Mouse (Mus musculus): ENCODE data around the gene Sumf1. TPM values are rescaled to one million over a fixed set of nuclear protein-coding genes. Genes with fewer than 3 reads are reported as not detected.

The Sumf1 gene
- polyA plus RNA-seq, 1 experiment from 2014 or later: 23.2 TPM

DNA sequence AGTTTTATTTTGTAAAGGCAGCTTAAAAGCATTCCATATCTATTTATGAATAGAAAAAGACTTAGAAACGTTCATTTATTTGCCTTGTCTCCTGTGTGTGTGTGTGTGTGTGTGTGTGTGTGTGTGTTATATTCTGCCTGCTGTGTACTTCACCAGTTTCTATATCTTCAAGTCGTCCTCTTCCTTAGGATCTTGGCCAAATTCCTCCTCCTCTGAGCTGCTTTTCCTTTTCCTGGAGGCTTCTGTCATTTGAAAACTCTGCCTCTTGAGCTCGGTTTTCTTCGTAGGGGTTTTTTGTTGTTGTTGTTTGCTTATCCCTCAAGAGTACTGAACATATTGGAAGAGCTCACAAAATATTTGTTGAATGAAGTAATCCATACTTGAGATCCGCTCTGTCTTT lies 37.1 kb upstream of the Sumf1 start:
- H3K9me3 ChIP-seq: no peaks in the 10 kb centered on the region
- H3K4me2 ChIP-seq: no peak overlapping the region
- no peak overlapping the region for H3K4me3 ChIP-seq
- H3K27me3 ChIP-seq: no peaks in the 10 kb centered on the region
- peaks cover 14% of the 10 kb centered on the region for H3K4me1 ChIP-seq
- no peak overlapping the region for H3K27ac ChIP-seq
- WGBS: 60% methylated on average over 5 of the region's 5 CpGs
- H3K36me3 ChIP-seq: no peaks in the 10 kb centered on the region
- H3K9ac ChIP-seq: no peak overlapping the region
- ATAC-seq (ENCODE audit: insufficient number of reproducible peaks, insufficient read depth, low FRiP score, low TSS enrichment, low read depth): no peak

DNA sequence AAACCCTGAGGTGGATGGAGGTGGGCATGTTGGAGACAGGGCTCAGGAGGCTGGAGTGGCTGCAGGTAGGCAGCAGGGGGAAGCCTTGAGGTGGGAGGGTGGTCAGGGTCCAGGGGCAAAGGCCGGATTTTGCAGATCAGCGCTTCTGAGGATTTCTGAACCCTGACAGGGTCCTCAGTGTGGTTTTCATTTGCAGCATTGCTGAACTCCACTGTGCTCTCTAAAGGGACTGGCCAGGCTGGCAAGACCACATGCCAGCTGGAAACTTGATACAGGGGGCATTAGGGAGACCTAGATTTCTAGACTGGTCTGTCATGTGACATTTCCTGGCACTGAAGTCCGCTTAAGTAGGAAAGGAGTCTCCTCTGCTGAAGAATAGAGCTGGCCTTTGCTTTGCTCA lies 32.6 kb upstream of the Sumf1 start:
- H3K4me3 ChIP-seq: no peak overlapping the region
- no peaks in the 10 kb centered on the region for H3K27me3 ChIP-seq
- H3K27ac ChIP-seq: no peak overlapping the region
- H3K36me3 ChIP-seq: no peaks in the 10 kb centered on the region
- no peaks in the 10 kb centered on the region for H3K9me3 ChIP-seq
- no peak overlapping the region for H3K4me2 ChIP-seq
- ATAC-seq (ENCODE audit: insufficient number of reproducible peaks, insufficient read depth, low FRiP score, low TSS enrichment, low read depth): no peak
- no peak overlapping the region for H3K9ac ChIP-seq
- peaks cover 24% of the 10 kb centered on the region for H3K4me1 ChIP-seq
- WGBS: 82% methylated on average over 3 of the region's 3 CpGs

- Histone ChIP-seq H3K27me3 (no peaks in the 10 kb centered on the region), H3K27ac (no peak overlapping the region), H3K36me3 (no peaks in the 10 kb centered on the region), H3K4me2 (no peak overlapping the region), H3K4me3 (no peak overlapping the region), H3K9me3 (no peaks in the 10 kb centered on the region), H3K9ac (no peak overlapping the region), H3K4me1 (peaks cover 26% of the 10 kb centered on the region)
- no peak for ATAC-seq (ENCODE audit: insufficient number of reproducible peaks, insufficient read depth, low FRiP score, low TSS enrichment, low read depth)
- WGBS: 90% methylated on average over 8 of the region's 8 CpGs
Measured at GRCm38 (mm10) chr6:108216832-108217231, 31.4 kb upstream of the Sumf1 start.

- WGBS: 56% methylated on average over 5 of the region's 5 CpGs
Measured at GRCm38 (mm10) chr6:108216091-108216490, 30.7 kb upstream of the Sumf1 start.

GRCm38 (mm10) chr6:108214294-108214925 lies 29.0 kb upstream of the Sumf1 start:
- H3K4me3 ChIP-seq: peak overlapping the region; percentile 78
- peak overlapping the region; percentile 75 for H3K9ac ChIP-seq
- H3K27me3 ChIP-seq: no peaks in the 10 kb centered on the region
- H3K4me2 ChIP-seq: peak overlapping the region; percentile 80
- H3K9me3 ChIP-seq: no peaks in the 10 kb centered on the region
- no peaks in the 10 kb centered on the region for H3K36me3 ChIP-seq
- WGBS: 12% methylated on average over 10 of the region's 10 CpGs
- ATAC-seq (ENCODE audit: insufficient number of reproducible peaks, insufficient read depth, low FRiP score, low TSS enrichment, low read depth): no peak
- no peak overlapping the region for H3K27ac ChIP-seq
- peaks cover 41% of the 10 kb centered on the region for H3K4me1 ChIP-seq

More at GRCm38 (mm10) chr6:108216091-108216490, 30.7 kb upstream of the Sumf1 start:
- no peak overlapping the region for H3K9ac ChIP-seq
- H3K27me3 ChIP-seq: no peaks in the 10 kb centered on the region
- H3K4me1 ChIP-seq: peaks cover 33% of the 10 kb centered on the region
- no peaks in the 10 kb centered on the region for H3K36me3 ChIP-seq
- no peak overlapping the region for H3K4me3 ChIP-seq
- H3K4me2 ChIP-seq: no peak overlapping the region
- no peaks in the 10 kb centered on the region for H3K9me3 ChIP-seq
- H3K27ac ChIP-seq: no peak overlapping the region
- no peak for ATAC-seq (ENCODE audit: insufficient number of reproducible peaks, insufficient read depth, low FRiP score, low TSS enrichment, low read depth)

GRCm38 (mm10) chr6:108213481-108214293 lies 28.3 kb upstream of the Sumf1 start:
- WGBS: 1% methylated on average over 28 of the region's 29 CpGs
- peak overlapping the region; percentile 78 for H3K4me3 ChIP-seq
- no peaks in the 10 kb centered on the region for H3K27me3 ChIP-seq
- no peak for ATAC-seq (ENCODE audit: insufficient number of reproducible peaks, insufficient read depth, low FRiP score, low TSS enrichment, low read depth)
- no peaks in the 10 kb centered on the region for H3K9me3 ChIP-seq
- H3K27ac ChIP-seq: no peak overlapping the region; the same call in 1 of the 2 replicates
- peak overlapping the region; percentile 80 for H3K4me2 ChIP-seq
- peak overlapping the region; percentile 75 for H3K9ac ChIP-seq
- H3K36me3 ChIP-seq: no peaks in the 10 kb centered on the region
- H3K4me1 ChIP-seq: peaks cover 41% of the 10 kb centered on the region

DNA sequence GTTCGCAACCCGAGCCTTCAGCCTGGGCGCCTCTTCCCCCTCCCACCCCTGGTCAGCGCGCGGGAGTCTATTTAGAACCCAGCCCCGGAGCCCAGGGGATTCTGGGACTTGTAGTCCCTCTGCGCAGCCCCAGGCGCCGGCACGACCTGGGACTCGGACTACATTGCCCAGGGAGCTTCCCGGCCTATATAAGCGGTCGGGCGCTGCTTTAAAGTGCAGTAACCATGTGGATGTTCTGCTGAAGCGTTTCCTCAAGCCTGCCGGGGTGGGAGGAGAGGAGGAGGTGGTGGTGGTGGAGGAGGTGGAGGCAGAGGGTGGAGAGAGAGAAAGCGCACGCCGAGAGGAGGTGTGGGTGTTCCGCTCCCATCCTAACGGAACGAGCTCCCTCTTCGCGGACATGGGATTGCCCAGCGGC lies 27.5 kb upstream of the Sumf1 start, which contains the start of gene Itpr1:
Gene Itpr1 (plus strand): TSS at position 216 of the 415 bp plus-strand sequence.
- Histone ChIP-seq H3K36me3 (no peaks in the 10 kb centered on the region), H3K4me1 (peaks cover 39% of the 10 kb centered on the region), H3K9ac (peak within 1 kb of the TSS; percentile 75), H3K4me2 (peak within 1 kb of the TSS; percentile 80), H3K27ac (peak within 1 kb of the TSS; percentile 81), H3K27me3 (no peaks in the 10 kb centered on the region), H3K9me3 (no peaks in the 10 kb centered on the region), H3K4me3 (peak within 1 kb of the TSS; percentile 78)
- ATAC-seq (ENCODE audit: insufficient number of reproducible peaks, insufficient read depth, low FRiP score, low TSS enrichment, low read depth): peak; percentile 99
- WGBS: under 1% methylated on average over 27 of the region's 27 CpGs

DNA sequence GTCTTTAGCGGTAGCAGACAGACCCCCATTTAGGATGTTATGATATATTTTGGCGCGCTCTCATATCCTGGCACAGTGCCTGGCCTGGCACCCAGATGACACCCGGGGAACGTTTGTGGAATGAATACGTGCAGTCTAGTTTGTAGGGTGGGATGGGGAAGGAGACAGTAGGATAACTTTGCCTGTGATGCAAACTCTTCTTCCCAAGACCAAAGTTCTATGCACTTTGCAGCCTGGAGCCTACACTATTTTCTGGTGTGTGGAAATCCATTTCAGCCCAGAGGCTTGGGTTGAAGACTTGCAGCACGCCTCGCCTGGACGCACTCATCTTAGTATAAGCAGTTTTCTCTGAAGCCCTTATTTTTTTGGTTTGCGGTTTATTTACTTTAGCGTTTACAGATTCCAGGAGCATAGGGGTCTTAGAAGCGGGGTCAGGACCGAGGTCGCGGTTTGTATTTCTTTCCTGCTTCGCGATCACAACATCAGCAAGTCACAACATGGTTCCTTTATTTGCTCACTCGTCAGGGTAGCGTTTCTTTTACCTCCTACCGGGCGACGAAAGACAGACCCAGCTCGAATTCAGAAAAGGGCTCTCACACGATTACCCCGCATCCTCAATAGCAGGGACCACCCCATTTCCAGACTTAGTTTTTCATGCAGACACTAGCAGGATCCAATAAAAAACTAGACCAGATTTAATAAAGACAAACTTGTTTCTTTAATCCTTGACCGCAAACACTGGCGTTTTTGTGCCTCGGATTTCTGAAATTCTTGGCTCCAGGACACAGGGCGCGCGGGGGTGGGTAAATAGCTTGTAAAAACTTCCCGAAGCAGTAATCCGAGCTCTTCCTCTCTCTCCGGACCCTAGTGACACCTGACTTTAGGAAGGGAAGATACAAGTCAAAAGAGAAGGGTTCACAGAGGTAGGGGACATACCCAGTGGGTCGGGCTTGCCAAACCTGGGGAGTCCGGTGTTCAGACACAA lies 26.8 kb upstream of the Sumf1 start:
- peak overlapping the region; percentile 75 for H3K9ac ChIP-seq
- no peaks in the 10 kb centered on the region for H3K27me3 ChIP-seq
- 5% methylated on average over 36 of the region's 36 CpGs for WGBS
- H3K4me3 ChIP-seq: peak overlapping the region; percentile 78
- ATAC-seq (ENCODE audit: insufficient number of reproducible peaks, insufficient read depth, low FRiP score, low TSS enrichment, low read depth): peak; percentile 18
- peak overlapping the region; percentile 80 for H3K4me2 ChIP-seq
- H3K9me3 ChIP-seq: no peaks in the 10 kb centered on the region
- H3K4me1 ChIP-seq: peaks cover 38% of the 10 kb centered on the region
- no peaks in the 10 kb centered on the region for H3K36me3 ChIP-seq
- H3K27ac ChIP-seq: peak overlapping the region; percentile 81

DNA sequence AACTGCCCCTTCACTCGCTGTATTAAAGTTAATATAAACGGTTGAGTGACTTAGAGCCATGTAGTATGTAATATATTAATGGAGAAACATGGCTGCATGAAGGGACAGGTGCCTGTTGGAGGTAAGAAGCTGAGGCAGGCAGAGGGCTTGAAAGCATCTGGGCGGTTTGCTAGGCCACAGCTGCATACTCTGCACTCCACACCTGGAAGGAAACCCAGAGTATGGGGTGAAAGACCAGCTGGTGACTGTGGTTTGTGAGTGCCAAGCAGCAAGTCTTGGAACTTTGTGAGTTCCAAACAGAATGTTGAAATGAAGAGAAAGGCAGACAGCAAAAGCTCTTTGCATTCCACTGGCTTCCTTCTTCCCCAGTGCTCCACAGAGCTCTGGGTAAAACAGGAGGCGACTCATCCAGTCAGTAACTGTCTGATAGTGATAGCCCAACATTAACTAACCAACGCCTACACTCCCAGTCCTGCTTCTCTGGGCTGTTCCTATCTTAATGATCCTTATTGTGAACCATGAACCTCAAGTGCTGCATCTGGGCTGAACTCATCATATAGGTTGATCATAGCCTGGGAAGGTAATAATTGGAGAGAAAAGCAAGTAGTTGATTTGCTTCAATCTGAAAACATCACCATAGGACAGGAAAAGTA lies 21.7 kb upstream of the Sumf1 start:
- Histone ChIP-seq H3K4me3 (no peak overlapping the region), H3K27ac (no peak overlapping the region), H3K9ac (no peak overlapping the region), H3K4me2 (no peak overlapping the region), H3K36me3 (no peaks in the 10 kb centered on the region), H3K9me3 (no peaks in the 10 kb centered on the region), H3K27me3 (no peaks in the 10 kb centered on the region), H3K4me1 (peaks cover 16% of the 10 kb centered on the region)
- ATAC-seq (ENCODE audit: insufficient number of reproducible peaks, insufficient read depth, low FRiP score, low TSS enrichment, low read depth): no peak
- 82% methylated on average over 5 of the region's 5 CpGs for WGBS

DNA sequence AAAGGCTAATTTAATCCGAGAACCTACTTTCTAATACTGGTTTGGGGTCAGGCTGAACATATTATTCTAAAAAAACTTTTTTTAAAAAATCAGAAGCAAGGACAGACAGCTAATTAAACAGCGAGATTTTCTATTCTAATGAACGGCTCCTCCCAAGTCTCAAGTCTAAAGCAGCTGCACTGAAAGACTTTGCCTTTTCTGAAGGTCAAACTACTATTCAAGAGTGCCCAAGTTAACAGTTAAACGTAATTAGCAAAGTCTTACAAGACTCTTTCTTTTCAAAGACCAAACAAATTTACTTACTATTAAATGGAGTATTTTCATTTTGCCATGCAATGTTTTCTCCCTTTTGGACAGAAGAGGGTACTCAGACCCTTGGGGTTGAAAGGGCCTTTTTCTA lies 20.8 kb upstream of the Sumf1 start:
- ATAC-seq (ENCODE audit: insufficient number of reproducible peaks, insufficient read depth, low FRiP score, low TSS enrichment, low read depth): no peak
- Histone ChIP-seq H3K4me3 (no peak overlapping the region), H3K27ac (no peak overlapping the region), H3K36me3 (no peaks in the 10 kb centered on the region), H3K4me2 (no peak overlapping the region), H3K4me1 (peaks cover 8% of the 10 kb centered on the region; the same call in 1 of the 2 replicates), H3K27me3 (no peaks in the 10 kb centered on the region), H3K9me3 (no peaks in the 10 kb centered on the region), H3K9ac (no peak overlapping the region)
- WGBS: 79% methylated on average over 4 of the region's 4 CpGs

DNA sequence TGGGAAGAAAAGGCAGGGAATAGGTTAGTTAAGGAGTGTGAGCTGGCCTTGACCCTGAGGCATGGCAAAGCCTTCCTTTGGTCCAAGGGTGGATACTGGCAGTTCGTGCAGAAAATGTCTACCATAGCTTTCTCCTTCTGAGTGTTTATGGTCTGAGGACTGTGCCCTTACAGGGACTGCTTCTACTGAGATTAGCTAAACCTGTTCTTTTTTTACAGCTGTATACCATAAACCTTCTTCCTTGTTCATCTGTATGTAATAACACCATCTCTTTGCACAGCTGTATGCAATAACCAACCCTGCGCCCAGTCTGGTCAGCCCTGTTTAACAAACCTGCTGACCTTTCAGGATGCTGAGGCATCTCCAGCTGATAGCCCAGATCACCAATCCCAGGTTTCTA lies 18.9 kb upstream of the Sumf1 start:
- WGBS: 62% methylated on average over 2 of the region's 2 CpGs

More for the DNA sequence above, 18.9 kb upstream of the Sumf1 start:
- Histone ChIP-seq H3K9ac (no peak overlapping the region), H3K27me3 (no peaks in the 10 kb centered on the region), H3K4me1 (no peaks in the 10 kb centered on the region), H3K36me3 (no peaks in the 10 kb centered on the region), H3K4me2 (no peak overlapping the region), H3K9me3 (no peaks in the 10 kb centered on the region), H3K27ac (no peak overlapping the region), H3K4me3 (no peak overlapping the region)
- ATAC-seq (ENCODE audit: insufficient number of reproducible peaks, insufficient read depth, low FRiP score, low TSS enrichment, low read depth): no peak

All from embryonic facial prominence, embryonic 13.5 days (tissue).